Mouse (Mus musculus) mesoderm, embryonic 11.5 days (tissue): Measurements from ENCODE around the gene Vwa2.
A peak's percentile ranks its signal among the peaks of the same experiment; 100 is the strongest.

ENCODE experiments used
- DNase-seq: peaks from one replicate; pipeline ENCODE4 v3.0.0-alpha.2; 2012; ENCODE audit warnings: low read depth, low spot score

Gene Vwa2

DNA sequence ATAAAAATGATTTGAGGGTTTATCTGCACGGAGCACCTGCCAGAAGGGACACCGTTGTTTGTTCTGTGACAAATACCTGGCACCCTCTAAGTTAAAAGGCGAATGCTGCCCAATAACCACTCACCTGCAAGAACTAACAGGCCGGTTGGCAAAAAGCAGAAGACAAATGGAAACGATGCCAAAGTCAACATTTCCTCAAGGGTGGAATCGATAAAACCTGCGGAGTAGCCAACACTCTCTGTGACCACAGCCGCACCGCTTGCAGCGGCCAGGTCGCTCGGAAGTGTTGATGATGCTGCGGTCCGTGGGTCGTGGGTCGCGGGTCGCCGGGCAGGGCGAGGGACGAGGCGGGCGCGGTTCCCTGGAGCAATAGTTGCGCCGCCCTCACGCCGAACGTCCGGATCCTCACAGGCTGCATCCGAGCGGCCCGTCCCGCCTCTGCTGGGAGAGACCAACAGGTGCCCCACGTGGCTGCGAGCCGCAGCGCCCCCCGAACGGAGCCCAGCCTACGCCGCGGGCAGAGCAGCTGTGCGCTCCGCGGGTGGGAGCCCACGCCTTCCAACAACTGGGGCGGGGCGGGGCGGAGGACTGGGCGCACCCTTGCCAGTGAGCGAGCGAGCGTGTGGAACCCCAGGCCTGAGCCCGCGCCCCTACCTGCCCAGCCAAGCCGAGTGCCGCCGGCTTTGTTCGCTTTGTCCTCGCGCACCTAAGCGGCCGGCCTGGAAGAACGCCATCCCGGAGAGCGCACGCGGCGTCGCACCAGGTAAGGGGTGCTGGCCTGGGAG is at the start of gene Vwa2:
Gene Vwa2, plus strand, starts transcription at position 434 of the 785 bp plus-strand sequence.
- peak; percentile 47 for DNase-seq

DNA sequence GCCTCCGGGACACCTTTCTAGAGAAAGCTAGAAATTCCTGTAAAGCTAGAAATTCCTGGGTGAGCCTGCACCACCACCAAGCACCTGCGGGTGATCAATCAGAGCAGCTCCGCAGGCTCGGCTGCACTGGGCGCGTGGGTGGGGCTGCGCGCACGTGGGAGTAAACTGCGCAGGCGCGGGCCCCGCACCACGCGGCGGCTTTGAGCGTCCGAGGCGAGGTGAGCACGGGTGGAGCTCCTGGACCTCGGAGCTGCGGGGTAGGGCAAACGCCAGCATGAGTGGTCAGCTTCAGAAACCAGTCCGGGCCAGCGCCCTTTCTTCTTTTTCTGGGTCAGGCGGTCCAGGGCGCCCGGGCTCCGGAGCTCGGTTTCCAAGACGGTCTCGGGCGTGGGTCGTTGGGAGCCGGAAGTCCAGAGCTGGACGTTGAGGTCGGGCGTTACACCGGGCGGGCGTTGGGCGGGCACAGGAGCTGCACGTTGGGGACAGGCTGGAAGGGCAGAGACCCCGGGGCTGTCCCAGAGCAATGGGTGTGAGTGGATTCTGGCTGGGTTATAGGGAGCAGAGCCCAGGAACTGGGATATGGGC is 47.9 kb upstream of the Vwa2 start, which contains the start of gene Tdrd1:
Gene Tdrd1, plus strand, starts transcription at position 163 of the 585 bp plus-strand sequence.
- DNase-seq: no peak

DNA sequence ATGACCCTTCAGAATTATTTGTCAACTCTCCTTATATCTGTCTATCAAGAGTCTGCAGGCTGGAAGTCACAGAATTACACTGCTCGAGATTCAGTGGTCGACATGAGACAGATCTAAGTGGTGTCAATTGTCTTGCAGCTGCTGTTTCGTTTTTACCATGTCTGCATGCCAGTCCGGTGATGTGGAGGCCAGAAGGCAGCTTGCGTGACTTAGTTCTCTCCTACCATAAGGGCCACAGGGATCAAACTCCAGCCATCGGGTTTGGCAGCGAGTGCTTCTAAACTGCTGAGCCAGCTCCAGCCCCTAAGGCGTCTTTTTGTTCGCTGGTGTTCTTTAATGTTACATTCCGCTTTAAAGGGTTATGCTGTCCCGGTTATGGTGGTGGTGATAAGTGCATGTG is 45.7 kb upstream of the Vwa2 start:
- DNase-seq: no peak

DNA sequence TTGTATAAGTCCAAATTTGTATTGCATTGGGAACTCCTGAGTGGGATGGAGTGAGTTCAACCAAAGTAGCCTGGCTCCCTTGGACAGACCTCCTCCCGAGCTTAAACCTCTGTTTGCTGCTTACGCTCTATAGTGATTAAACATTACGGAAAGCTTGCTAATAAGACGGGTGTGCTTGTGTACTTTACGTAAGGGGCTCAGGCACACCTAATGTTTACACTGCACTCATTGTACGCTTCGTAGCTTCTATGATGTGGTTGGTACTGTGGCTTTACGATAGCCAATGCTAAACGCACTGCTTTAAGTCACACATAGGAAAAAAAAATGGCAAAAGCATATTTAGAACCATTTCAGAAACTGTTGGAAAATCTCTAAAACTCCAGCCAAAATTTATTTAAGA is 44.8 kb upstream of the Vwa2 start:
- no peak for DNase-seq

DNA sequence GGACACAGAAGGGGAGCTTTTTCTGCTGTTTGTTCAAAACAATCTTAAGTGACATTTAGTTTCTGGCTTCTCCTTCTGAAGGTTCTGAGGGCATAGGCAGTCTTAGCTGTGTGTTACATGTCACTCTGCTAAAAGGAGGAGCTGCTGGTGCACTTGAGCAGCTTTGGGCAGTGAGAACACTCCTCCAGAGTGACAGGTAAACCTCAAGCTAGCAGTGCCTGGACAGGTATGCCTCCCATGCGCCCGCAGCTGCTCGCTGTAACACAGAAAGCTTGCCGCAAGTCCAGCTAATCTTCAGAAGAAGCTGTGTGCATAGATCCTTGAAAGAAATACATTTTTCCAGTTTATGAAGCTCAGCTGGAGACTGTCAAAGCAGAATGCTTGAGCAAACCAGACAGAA is 43.9 kb upstream of the Vwa2 start:
- no peak for DNase-seq

DNA sequence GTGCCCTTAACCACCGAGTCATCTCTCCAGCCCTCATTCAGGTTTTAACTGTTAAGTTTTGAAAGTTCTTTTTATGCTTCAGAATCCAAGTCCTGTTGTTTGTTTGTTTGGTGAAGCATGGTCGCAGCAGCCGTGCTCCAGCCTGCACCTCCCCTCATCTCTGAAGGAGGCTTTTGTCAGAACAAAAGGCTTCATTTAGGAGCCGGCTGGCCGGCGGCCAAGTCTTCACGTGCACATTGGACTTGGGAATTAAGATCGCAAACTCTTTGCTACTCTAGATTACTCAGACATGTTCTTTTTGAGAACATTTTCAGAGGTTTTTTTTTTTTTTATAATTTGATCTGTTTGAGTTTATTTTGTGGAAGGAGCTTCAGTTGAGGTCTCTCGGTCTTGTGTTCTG is 38.7 kb upstream of the Vwa2 start:
- no peak for DNase-seq

DNA sequence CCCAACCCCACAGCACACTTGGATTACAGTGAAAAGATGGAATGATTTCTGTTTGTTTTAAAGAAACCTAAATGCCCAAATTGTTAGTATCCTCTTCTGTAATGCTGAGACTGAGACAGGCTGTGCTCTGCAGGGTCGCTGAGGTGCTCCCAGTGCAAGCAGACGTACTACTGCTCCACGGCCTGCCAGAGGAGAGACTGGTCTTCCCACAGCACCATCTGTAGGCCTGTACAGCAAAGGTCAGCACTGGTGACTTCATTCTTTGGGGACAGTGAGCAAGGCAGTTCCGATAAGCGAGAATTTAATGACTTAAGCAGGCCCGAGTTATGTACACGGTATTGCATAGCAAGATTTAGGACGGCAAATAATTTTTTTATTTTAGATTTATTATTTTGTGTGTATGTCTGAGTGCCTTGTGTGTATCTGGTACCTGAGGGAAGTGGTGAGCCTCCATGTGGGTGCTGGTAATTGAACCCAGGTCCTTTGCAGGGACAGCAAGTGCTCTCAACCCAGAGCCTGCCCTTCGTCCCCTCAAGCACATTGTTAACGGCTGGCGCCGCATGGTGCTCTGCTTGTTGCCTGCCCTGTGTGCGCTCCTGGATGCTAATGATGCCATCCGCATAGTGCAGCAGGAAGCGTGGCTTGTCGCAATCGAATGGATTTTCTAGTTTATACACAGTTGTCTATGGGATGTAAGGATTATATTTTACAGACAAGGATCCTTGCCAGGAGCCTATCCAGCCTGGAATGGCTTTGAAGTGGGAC is 34.9 kb upstream of the Vwa2 start:
- DNase-seq: no peak

DNA sequence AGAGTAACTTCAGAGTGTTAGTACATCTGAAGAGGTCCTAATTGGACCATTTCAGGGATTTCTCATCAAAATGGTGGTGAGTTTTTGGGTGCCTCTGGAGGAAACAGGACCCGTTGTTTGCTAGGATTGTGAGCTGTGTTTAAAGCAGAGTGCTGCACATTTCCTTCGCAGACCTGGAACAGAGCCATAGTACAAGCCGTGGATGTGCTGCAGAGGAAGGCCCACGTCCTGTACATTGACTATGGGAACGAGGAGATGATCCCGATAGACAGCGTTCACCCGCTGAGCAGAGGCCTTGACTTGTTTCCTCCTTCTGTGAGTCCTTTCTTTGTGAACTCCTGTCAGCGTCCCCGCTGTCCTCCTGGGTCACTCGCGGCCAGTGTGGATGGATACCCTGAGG is 31.1 kb upstream of the Vwa2 start:
- DNase-seq: no peak

DNA sequence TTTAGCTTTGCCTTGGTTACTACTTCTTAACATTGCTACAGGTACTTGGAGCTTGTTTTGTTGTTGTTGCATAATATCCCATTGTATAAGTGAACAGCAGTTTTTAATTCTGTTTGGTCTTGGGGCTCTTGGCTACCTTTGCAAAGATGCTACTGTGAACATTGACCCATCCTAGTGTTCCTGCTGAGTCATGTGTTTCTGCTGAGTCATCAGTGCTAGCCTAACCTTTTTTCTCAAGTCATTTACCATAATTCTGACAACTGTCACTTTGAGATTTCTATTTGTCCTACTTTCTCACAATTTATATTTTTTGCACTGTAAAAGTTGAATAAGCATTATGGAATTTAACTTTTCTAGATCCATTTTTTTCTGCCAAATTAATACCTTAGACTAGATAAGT is 21.5 kb upstream of the Vwa2 start:
- no peak for DNase-seq

DNA sequence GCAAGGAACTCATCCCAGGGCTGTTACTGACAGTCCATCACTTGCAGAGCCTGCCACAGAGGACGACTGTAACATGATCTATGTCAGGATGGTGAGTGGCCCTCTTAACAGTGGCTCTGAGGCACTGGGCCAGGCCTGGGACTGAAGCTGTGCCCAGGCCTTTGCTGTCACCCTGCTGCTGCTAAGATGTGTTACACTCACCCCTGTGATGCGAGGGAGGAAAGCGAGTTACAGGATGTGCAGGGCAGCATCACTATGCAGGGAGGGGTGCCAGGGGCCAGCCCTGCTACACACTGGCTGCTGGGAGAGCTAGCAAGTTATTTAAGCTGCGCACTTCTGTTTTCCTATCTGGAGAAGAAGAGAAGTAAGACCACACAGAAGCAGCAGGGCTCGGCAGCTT is 17.6 kb upstream of the Vwa2 start:
- no peak for DNase-seq

DNA sequence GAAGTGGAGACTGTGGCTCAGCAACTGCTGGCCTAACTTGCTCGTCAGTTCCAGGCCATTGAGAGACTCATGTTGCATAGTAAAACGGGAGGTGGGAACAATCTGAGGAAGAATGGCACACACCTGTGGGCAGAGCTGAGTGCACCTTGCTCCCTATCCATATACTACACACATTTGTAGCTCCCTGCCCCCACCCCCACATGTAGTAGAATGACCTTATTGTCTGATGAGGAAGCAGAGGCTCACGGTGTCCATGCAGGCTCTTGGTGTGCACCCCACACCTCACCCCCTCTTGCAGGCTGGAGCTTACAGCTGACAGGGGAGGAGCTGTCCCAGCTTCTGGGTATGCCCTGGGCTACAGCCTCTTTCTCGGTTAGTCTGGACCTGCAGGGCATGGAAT is 6.3 kb upstream of the Vwa2 start:
- DNase-seq: no peak

DNA sequence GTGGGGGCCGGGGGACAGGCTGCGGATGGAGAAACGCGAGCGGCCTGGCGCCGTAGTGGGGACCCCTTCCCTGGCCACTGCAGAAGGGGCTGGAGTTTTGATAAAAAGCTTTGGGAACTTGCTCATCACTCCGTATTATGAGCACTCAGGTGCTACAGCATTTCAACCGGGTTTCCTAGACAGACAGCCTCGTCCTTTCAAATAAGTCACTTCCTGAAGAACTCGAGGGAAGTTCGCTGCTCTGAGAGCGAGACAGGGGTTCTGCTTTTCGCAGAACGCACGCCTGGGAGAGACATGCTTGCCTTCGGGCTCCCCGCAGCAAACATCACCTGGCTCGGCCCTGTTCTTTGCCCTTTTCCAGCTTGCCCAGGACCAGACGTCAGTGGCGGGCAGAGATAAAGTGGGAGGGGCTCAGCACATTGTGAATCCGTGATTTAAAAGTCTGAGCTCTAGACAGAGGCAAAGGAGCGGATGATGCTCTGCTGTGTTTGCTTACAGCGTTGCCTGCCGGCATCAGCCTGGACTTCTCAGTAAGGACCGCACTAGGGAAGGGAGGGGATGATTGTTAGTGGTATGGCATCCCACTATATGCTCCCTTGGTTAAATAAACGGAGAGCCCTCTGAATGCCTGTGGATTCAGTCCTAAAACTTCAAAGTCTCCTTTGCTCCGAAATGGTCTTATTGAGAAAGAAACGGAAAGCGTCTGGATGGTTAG is 709 bp downstream of the Vwa2 start:
- DNase-seq: no peak

DNA sequence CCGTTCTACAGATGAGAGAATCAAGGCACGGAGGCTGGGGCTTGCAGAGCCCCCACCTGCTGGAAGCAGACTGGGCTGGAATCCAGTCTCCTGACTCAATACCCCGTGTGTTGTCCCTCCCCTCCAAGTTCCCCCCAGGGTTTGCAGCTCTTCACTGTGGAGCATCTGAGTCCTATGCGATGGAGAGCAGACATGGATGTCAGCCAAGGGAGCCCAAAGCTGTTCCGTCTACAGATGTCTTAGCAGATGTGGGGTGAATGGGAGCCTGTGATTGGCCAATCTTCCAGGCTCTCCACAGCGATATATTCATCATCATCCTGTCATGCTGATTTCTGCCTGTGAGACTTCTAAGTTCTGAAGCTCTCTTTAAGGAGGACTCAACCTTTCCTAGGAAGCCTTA is 3.3 kb downstream of the Vwa2 start:
- DNase-seq: no peak

DNA sequence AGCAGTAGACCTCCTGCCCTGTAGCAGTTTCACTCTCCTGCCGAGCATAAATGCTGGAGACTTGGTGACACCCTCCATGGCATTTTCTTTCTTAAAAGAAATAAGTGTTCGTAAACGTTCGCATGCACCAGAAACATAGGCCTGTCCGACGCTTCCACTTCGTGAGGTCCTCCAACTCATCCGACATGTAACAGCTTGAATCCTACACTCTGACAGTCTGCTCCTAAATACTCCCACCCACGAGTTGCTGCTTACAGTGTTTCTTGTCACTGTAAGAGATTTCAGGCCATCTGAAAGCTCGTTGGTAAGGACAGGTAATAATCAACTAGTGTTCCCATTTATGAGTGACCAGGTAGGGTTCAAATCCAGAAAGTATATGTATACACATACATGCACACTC is 13.8 kb downstream of the Vwa2 start:
- DNase-seq: no peak

DNA sequence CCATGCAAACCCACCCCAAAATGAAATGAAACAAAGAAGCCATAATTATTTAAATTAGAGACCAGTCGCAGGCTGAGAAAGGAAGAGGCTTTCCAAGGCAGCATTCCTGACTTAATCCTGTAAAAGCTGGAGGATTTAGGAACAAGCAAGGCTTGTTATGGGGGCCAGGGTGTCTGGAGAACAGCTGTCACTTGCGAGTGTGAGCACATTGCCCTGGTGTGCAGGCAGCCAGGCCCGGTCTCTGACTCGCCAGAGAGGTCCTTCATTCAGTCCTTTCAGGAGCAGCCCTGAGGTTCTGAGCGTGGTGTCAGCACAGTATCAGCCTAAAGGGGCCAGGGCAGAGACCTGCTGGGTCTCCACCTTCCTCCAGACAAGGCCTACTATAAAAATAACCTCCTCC is 14.6 kb downstream of the Vwa2 start:
- no peak for DNase-seq

DNA sequence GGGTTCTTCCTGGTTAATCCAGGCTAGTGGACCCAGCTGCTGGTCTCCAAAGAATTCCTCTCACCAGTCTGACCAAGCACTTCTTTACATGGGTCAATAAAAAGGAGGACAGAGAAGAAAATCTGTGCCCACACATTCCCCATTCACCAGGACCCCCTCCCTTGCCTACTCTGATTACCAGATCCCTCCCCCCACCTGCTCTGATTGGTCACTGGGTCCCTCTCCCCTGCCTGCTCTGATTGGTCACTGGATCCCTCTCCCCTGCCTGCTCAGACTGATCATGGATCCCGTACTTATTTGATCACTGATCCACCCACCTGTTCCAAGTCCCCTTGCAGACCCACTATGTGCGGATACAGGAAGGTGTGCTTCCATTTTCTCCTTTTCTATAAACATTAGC is 17.4 kb downstream of the Vwa2 start:
- peak; percentile 51 for DNase-seq

DNA sequence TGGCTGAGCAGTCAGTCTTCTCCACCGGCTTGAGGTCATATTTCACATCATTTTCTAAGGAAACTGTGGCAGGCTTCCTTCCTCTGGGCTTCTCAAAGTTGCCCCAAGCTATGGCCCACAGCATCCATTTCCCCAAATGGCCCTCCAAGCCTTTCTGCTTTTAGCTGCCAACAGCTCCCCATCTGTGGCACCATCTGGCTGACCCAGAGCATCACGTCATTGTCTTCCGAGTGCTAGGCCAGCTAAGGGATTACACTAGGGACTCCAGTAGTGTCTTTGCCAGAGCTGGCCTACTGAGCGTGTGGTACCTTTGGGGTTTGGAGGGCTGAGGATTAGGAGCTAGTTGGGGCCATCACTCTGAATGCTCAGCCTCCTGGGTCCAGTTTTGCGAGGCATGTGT is 18.5 kb downstream of the Vwa2 start:
- no peak for DNase-seq

DNA sequence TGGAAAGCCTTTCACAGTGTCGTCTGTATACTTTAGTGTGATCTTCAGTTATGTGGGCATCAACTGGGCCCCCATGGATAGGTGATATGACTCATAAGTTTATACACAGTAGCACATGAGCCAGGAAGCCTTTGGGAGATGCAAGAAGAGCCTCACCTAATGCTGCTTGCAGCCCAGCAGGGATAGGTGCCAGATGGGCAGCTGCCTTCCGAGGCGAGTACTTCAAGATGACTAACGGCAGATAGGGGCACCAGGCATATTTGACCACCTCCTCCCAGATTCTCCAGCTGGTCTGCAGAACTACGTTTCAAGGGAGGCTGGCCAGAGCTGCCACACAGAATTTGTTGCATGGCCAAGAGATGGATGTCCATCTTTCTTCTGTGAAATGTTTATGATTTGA is 19.3 kb downstream of the Vwa2 start:
- DNase-seq: no peak

DNA sequence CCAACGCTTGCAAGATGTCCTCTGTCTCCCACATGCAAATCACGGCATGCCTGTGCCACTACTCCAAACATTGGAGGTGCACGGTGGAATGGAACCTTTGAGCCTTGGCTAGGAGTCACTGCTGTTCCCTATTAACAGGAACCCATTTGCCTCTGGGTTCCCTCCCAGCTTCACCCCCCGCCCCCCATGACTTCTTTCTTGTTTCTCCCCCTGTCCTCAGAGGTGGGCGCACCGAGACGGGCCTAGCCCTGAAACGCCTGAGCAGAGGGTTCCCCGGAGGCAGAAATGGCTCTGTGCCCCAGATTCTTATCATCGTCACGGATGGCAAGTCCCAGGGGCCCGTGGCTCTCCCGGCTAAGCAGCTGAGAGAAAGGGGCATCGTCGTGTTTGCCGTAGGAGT is 23.6 kb downstream of the Vwa2 start:
- DNase-seq: no peak

DNA sequence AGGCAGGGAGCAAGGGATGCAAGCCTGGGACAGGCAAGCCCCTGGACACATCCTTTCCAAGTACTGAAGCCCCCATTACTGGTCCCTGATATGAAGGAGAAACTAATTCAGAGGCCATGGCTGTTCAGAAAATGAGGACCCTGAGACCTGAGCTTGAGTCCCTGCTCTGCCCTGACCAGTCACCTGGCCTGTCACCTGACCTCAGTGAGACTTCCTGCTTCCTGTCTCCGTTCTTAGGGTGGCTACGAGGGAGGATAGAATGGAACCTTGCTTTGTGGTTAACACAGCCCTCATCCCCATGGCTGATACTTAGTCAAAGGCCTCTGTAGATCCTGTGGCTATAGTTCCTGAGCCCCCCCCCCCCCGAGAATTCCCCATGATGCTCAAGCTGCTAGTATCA is 30.0 kb downstream of the Vwa2 start:
- DNase-seq: no peak

DNA sequence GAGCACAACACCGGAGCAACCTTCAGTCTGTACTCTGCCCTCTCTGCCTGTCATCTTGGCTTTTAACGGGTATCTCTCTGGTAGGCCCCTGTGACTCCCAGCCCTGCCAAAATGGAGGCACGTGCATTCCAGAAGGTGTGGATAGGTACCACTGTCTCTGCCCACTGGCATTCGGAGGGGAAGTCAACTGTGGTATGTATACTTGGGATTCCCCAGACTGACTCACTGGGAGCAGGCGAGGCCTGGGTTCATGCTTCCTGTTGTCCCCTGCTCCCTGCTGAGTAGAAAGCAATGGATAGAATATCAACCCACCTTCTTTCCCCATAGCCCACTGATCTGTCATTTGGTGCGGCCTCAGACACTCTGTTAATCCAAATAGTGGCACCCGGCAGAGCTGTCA is 31.3 kb downstream of the Vwa2 start:
- DNase-seq: no peak

DNA sequence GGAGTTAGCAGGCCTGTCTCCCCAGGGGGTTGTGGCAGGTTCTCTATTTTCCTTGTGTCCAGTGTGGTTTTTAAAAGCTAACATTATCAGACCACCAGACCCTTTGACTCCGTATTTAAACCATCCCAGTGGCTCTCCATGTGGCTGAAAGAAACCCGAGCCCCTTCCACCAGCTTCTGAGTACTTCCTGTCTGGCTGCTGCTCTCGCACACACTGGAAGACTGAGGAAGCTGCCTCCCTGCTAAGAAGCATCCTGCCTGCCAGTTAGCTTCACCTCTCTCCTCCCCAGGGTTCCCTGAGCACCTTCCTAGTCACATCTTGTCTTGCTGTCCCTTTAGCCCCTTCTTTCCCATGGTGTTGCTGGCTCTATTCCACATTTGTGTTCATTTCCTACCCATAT is 33.8 kb downstream of the Vwa2 start:
- no peak for DNase-seq
